Mouse (Mus musculus) myocyte (in vitro differentiated cells): Measurements from ENCODE around the gene Wsb1. TPM values are rescaled to one million over a fixed set of nuclear protein-coding genes. Genes with fewer than 3 reads are reported as not detected.
A peak's percentile ranks its signal among the peaks of the same experiment; 100 is the strongest.
"Not testable (repeated sequence)": the region's sequence is repeated elsewhere in the genome, so short reads cannot be mapped to it uniquely, and the experiment has no call there.

Experiments used
- H3K27me3 ChIP-seq: one replicate; pipeline ENCODE4 v1.6.1; 2011; ENCODE audit not compliant: control insufficient read depth, insufficient read depth, insufficient read length
- H3K36me3 ChIP-seq: one replicate; pipeline ENCODE4 v1.6.1; 2011; ENCODE audit not compliant: control insufficient read depth, insufficient read depth
- H3K4me2 ChIP-seq: one replicate; pipeline ENCODE4 v1.6.1; 2011; ENCODE audit warnings: low read depth, control low read depth
- H3K4me3 ChIP-seq: one replicate; pipeline ENCODE4 v1.5.1; 2011; ENCODE audit warnings: mild to moderate bottlenecking, control low read depth, moderate library complexity
- H3K79me2 ChIP-seq: one replicate; pipeline ENCODE4 v1.6.1; 2011; ENCODE audit not compliant: control insufficient read depth, insufficient read depth
- H3ac ChIP-seq: one replicate; pipeline ENCODE4 v1.6.1; 2011; ENCODE audit not compliant: control insufficient read depth, insufficient read length
- CEBPB ChIP-seq: IDR thresholded peaks from 2 replicates; pipeline ENCODE4 v1.6.1; 2011; ENCODE audit warnings: mild to moderate bottlenecking, moderate library complexity; ENCODE audit not compliant: poor library complexity, insufficient read depth, severe bottlenecking
- E2F4 ChIP-seq: IDR thresholded peaks from one replicate; pipeline ENCODE4 v1.6.1; 2011; ENCODE audit warnings: mild to moderate bottlenecking, control low read depth, moderate library complexity; ENCODE audit not compliant: insufficient read depth
- MAX ChIP-seq: IDR thresholded peaks from one replicate; pipeline ENCODE4 v1.6.1; 2011; ENCODE audit warnings: low read depth, mild to moderate bottlenecking, control low read depth
- MYOD1 ChIP-seq, 3 experiments: IDR thresholded peaks; one replicate each; pipeline ENCODE4 v1.6.1; 2011; ENCODE audit warnings: control low read depth in 2 of 3, low read depth in 2 of 3, mild to moderate bottlenecking in 2 of 3, moderate library complexity in 1 of 3; ENCODE audit not compliant: insufficient read length in 2 of 3, control insufficient read depth in 1 of 3
- MYOG ChIP-seq, 3 experiments: IDR thresholded peaks; one replicate each; pipeline ENCODE4 v1.6.1; 2011; ENCODE audit warnings: control low read depth in 2 of 3, low read depth in 2 of 3, mild to moderate bottlenecking in 2 of 3; ENCODE audit not compliant: insufficient read length in 2 of 3, control insufficient read depth in 1 of 3, insufficient read depth in 1 of 3
- POLR2A ChIP-seq: IDR thresholded peaks from one replicate; pipeline ENCODE4 v1.6.1; 2011; ENCODE audit warnings: low read depth, mild to moderate bottlenecking, control low read depth, moderate library complexity; ENCODE audit not compliant: insufficient read length
- POLR2AphosphoS2 ChIP-seq: IDR thresholded peaks from one replicate; pipeline ENCODE4 v1.6.1; 2011; ENCODE audit warnings: low read depth, control low read depth; ENCODE audit not compliant: insufficient read length
- REST ChIP-seq: IDR thresholded peaks from one replicate; pipeline ENCODE4 v1.6.1; 2011; ENCODE audit warnings: mild to moderate bottlenecking, control low read depth, moderate library complexity; ENCODE audit not compliant: insufficient read depth, insufficient read length
- SRF ChIP-seq: IDR thresholded peaks from one replicate; pipeline ENCODE4 v1.6.1; 2011; ENCODE audit warnings: low read depth; ENCODE audit not compliant: control insufficient read depth, insufficient read length
- TCF12 ChIP-seq: IDR thresholded peaks from one replicate; pipeline ENCODE4 v1.6.1; 2011; ENCODE audit warnings: mild to moderate bottlenecking, control low read depth; ENCODE audit not compliant: poor library complexity, insufficient read depth, severe bottlenecking
- TCF3 ChIP-seq: IDR thresholded peaks from one replicate; pipeline ENCODE4 v1.6.1; 2011; ENCODE audit warnings: low read depth, control low read depth; ENCODE audit not compliant: insufficient read length
- USF1 ChIP-seq: IDR thresholded peaks from one replicate; pipeline ENCODE4 v1.6.1; 2011; ENCODE audit warnings: low read depth, mild to moderate bottlenecking, control low read depth, moderate library complexity
- polyA plus RNA-seq: library from polyadenylated mRNA; unstranded; fragments of >200 nt; fragmentation: generic; extraction: Trizol; gene quantifications from one replicate; pipeline ENCODE4 v1.2.1, GENCODE M21; 2012; ENCODE audit warnings: missing spikeins

The Wsb1 gene
- polyA plus RNA-seq, 1 experiment: 35.1 TPM

GRCm38 (mm10) chr11:79267171-79267570 is 12.7 kb upstream of the Wsb1 start:
- Histone ChIP-seq H3ac (no peak overlapping the region), H3K4me3 (no peak overlapping the region), H3K79me2 (no peaks in the 10 kb centered on the region), H3K27me3 (no peaks in the 10 kb centered on the region), H3K4me2 (no peak overlapping the region), H3K36me3 (no peaks in the 10 kb centered on the region)
- TF ChIP-seq USF1 (peak; percentile 7), SRF (no peak)

- H3K4me2 ChIP-seq: peak overlapping the region; percentile 15
- no peaks in the 10 kb centered on the region for H3K79me2 ChIP-seq
- H3K27me3 ChIP-seq: no peaks in the 10 kb centered on the region
- H3ac ChIP-seq: no peak overlapping the region
- H3K4me3 ChIP-seq: no peak overlapping the region
- TF ChIP-seq CEBPB: no peak
- TF ChIP-seq REST: no peak
- peak in 1 of 3 experiments; percentile 8 for TF ChIP-seq MYOG (IDR thresholded peaks at IDR 0.05; ENCODE audit: control insufficient read depth in 1 of 3, insufficient read depth in 1 of 3, insufficient read length in 2 of 3, low read depth in 2 of 3)
- TF ChIP-seq MYOD1 (IDR thresholded peaks at IDR 0.05; ENCODE audit: control insufficient read depth in 1 of 3, insufficient read length in 2 of 3, low read depth in 2 of 3): peak in 1 of 3 experiments; percentile 41
- TF ChIP-seq POLR2AphosphoS2: no peak
- H3K36me3 ChIP-seq: no peaks in the 10 kb centered on the region
Measured at GRCm38 (mm10) chr11:79264376-79264775, 9.9 kb upstream of the Wsb1 start.

- not testable (repeated sequence) for H3ac ChIP-seq, H3K4me2 ChIP-seq, H3K4me3 ChIP-seq, H3K79me2 ChIP-seq, H3K27me3 ChIP-seq, H3K36me3 ChIP-seq
Measured at GRCm38 (mm10) chr11:79260126-79260525, 5.7 kb upstream of the Wsb1 start.

- no peaks in the 10 kb centered on the region for H3K27me3 ChIP-seq
- H3K36me3 ChIP-seq: no peaks in the 10 kb centered on the region
- H3K79me2 ChIP-seq: peaks cover 7% of the 10 kb centered on the region
- H3K4me2 ChIP-seq: no peak overlapping the region
- TF ChIP-seq CEBPB (no peak), TCF3 (no peak), USF1 (no peak), MYOG (IDR thresholded peaks at IDR 0.05; ENCODE audit: control insufficient read depth in 1 of 3, insufficient read depth in 1 of 3, insufficient read length in 2 of 3, low read depth in 2 of 3) (no peak), POLR2AphosphoS2 (no peak), POLR2A (no peak), MAX (no peak), SRF (no peak), TCF12 (no peak), REST (no peak), E2F4 (no peak), MYOD1 (IDR thresholded peaks at IDR 0.05; ENCODE audit: control insufficient read depth in 1 of 3, insufficient read length in 2 of 3, low read depth in 2 of 3) (no peak)
- no peak overlapping the region for H3K4me3 ChIP-seq
- H3ac ChIP-seq: no peak overlapping the region
Measured at GRCm38 (mm10) chr11:79258738-79259137, 4.3 kb upstream of the Wsb1 start.

- Histone ChIP-seq H3ac (peak overlapping the region; percentile 90), H3K4me3 (peak overlapping the region; percentile 96), H3K4me2 (peak overlapping the region; percentile 93), H3K36me3 (peaks cover 28% of the 10 kb centered on the region), H3K79me2 (peaks cover 55% of the 10 kb centered on the region), H3K27me3 (no peaks in the 10 kb centered on the region)
- no peak for TF ChIP-seq CEBPB
- TF ChIP-seq POLR2A: peak; percentile 26
Measured at GRCm38 (mm10) chr11:79253542-79254390, 705 bp downstream of the Wsb1 start.

- peaks cover 36% of the 10 kb centered on the region for H3K36me3 ChIP-seq
- H3K4me3 ChIP-seq: peak overlapping the region; percentile 96
- no peak overlapping the region for H3ac ChIP-seq
- TF ChIP-seq POLR2AphosphoS2 (peak; percentile 55), USF1 (no peak), MYOD1 (IDR thresholded peaks at IDR 0.05; ENCODE audit: control insufficient read depth in 1 of 3, insufficient read length in 2 of 3, low read depth in 2 of 3) (no peak), TCF3 (no peak), TCF12 (no peak), POLR2A (peak; percentile 61)
- peak overlapping the region; percentile 93 for H3K4me2 ChIP-seq
- peaks cover 62% of the 10 kb centered on the region for H3K79me2 ChIP-seq
- H3K27me3 ChIP-seq: no peaks in the 10 kb centered on the region
Measured at GRCm38 (mm10) chr11:79252881-79253541, 1.5 kb downstream of the Wsb1 start.
